In genomic region chr6:134716168-134716587, GRCm38 (mm10) we compare ENCODE assay signal across 17 mouse cellular contexts.
DNase-seq lines count a peak whose midpoint lies in the region; ATAC-seq and TF ChIP-seq lines count a peak whose summit lies in the region.
"Had no signal": no experiment of that assay in that cellular context is flagged by ENCODE, and none has a peak within 500 bp of the region (broad histone marks: within the 10 kb centered on the region; RNA-seq: fewer than 3 reads in every experiment).

No protein-coding gene starts in this region.

- no peaks in the 10 kb centered on the region for H3K4me1 ChIP-seq in lung, embryonic 14.5 days (ENCODE audit: insufficient read depth)
- peaks cover 39% of the 10 kb centered on the region for H3K4me1 ChIP-seq in liver, embryonic 13.5 days (replicated peaks)
- no peaks in the 10 kb centered on the region for H3K4me1 ChIP-seq in midbrain, embryonic 15.5 days
- H3K4me1 ChIP-seq: forebrain, embryonic 10.5 days; limb, embryonic 15.5 days had no signal

- peaks cover 49% of the 10 kb centered on the region for H3K36me3 ChIP-seq in lung, embryonic 14.5 days (ENCODE audit: insufficient read depth)
- H3K36me3 ChIP-seq in liver, embryonic 13.5 days: peaks cover 36% of the 10 kb centered on the region
- no peaks in the 10 kb centered on the region for H3K36me3 ChIP-seq in midbrain, embryonic 15.5 days (replicated peaks)

- no peak overlapping the region for H3K4me2 ChIP-seq in lung, embryonic 14.5 days
- H3K4me2 ChIP-seq in liver, embryonic 13.5 days: no peak overlapping the region
- H3K4me2 ChIP-seq in midbrain, embryonic 15.5 days: no peak overlapping the region
- H3K4me2 ChIP-seq: embryonic facial prominence, embryonic 13.5 days; kidney, embryonic 15.5 days; limb, embryonic 15.5 days had no signal

- no peak overlapping the region for H3K4me3 ChIP-seq in lung, embryonic 14.5 days (ENCODE audit: low read depth, low read length)
- no peak overlapping the region for H3K4me3 ChIP-seq in liver, embryonic 13.5 days (replicated peaks)
- no peak overlapping the region for H3K4me3 ChIP-seq in midbrain, embryonic 15.5 days
- H3K4me3 ChIP-seq: embryonic facial prominence, embryonic 13.5 days; forebrain, embryonic 10.5 days; kidney, embryonic 15.5 days; layer of hippocampus, adult 2 months; limb, embryonic 15.5 days; myocyte had no signal

- ATAC-seq in lung, embryonic 14.5 days (ENCODE audit: insufficient read depth): peak; percentile 55
- ATAC-seq in liver, embryonic 13.5 days (ENCODE audit: low read depth): peak; percentile 72
- ATAC-seq in midbrain, embryonic 15.5 days (replicated peaks): no peak
- ATAC-seq: hindbrain, embryonic 16.5 days had no signal

- H3K9ac ChIP-seq in lung, embryonic 14.5 days: no peak overlapping the region
- no peak overlapping the region for H3K9ac ChIP-seq in liver, embryonic 13.5 days
- no peak overlapping the region for H3K9ac ChIP-seq in midbrain, embryonic 15.5 days
- H3K9ac ChIP-seq: embryonic facial prominence, embryonic 13.5 days; kidney, embryonic 15.5 days; limb, embryonic 15.5 days had no signal

- no peak for DNase-seq in lung, embryonic 14.5 days
- DNase-seq in lung, postnatal 10 days: no peak
- DNase-seq in NIH3T3 (ENCODE audit: low read depth): peak; percentile 49
- DNase-seq in liver, embryonic 13.5 days: peak; percentile 11
- no peak for DNase-seq in gastrocnemius, postnatal 4 days (ENCODE audit: low spot score in 2 of 2)
- no peak for DNase-seq in adrenal gland, adult (ENCODE audit: inconsistent age in 2 of 2, low spot score in 1 of 2)
- DNase-seq: adrenal gland, postnatal 36 days; cerebellum, postnatal 36 days; thymus, adult 2 months had no signal

- H3K27ac ChIP-seq in lung, embryonic 14.5 days (ENCODE audit: low read depth): no peak overlapping the region
- H3K27ac ChIP-seq in liver, embryonic 13.5 days: no peak overlapping the region
- H3K27ac ChIP-seq in midbrain, embryonic 15.5 days: no peak overlapping the region
- H3K27ac ChIP-seq: embryonic facial prominence, embryonic 13.5 days; forebrain, embryonic 10.5 days; kidney, embryonic 15.5 days; layer of hippocampus, adult 2 months; limb, embryonic 15.5 days had no signal

- 49% methylated on average over 6 of the region's 6 CpGs for WGBS in lung, embryonic 14.5 days
- WGBS in liver, embryonic 13.5 days (ENCODE audit: insufficient replicate concordance): 13% methylated on average over 6 of the region's 6 CpGs
- 86% methylated on average over 6 of the region's 6 CpGs for WGBS in midbrain, embryonic 15.5 days

- no peaks in the 10 kb centered on the region for H3K27me3 ChIP-seq in lung, embryonic 14.5 days (ENCODE audit: insufficient read depth, low read length)
- H3K27me3 ChIP-seq in liver, embryonic 13.5 days: no peaks in the 10 kb centered on the region
- H3K27me3 ChIP-seq in midbrain, embryonic 15.5 days (replicated peaks): no peaks in the 10 kb centered on the region
- H3K27me3 ChIP-seq: embryonic facial prominence, embryonic 13.5 days; kidney, embryonic 15.5 days; limb, embryonic 15.5 days had no signal

- TF ChIP-seq CTCF in lung, embryonic 14.5 days (IDR thresholded peaks at IDR 0.05; ENCODE audit: low read depth): no peak

- no peaks in the 10 kb centered on the region for H3K9me3 ChIP-seq in lung, embryonic 14.5 days (ENCODE audit: low read depth, low read length)
- no peaks in the 10 kb centered on the region for H3K9me3 ChIP-seq in liver, embryonic 13.5 days (replicated peaks)
- no peaks in the 10 kb centered on the region for H3K9me3 ChIP-seq in midbrain, embryonic 15.5 days
- H3K9me3 ChIP-seq: embryonic facial prominence, embryonic 13.5 days; forebrain, embryonic 10.5 days; kidney, embryonic 15.5 days; limb, embryonic 15.5 days had no signal

Comparison
In these comparisons a context has a peak if more than half of its experiments do, and no peak if none do; other contexts are left out.
1. DNase-seq: peak in NIH3T3 (single experiment) and liver, embryonic 13.5 days (single experiment); none in lung, embryonic 14.5 days (single experiment), lung, postnatal 10 days (single experiment), gastrocnemius, postnatal 4 days (0 of 2) and adrenal gland, adult (0 of 2).